Mouse (Mus musculus) adrenal gland, postnatal 36 days (tissue): ENCODE measurements around the gene Gm20604. TPM values are rescaled to one million over a fixed set of nuclear protein-coding genes. Genes with fewer than 3 reads are reported as not detected.
A peak's percentile ranks its signal among the peaks of the same experiment; 100 is the strongest.

Experiments
- DNase-seq, 2 experiments: peaks; one replicate each; pipeline ENCODE4 v3.0.0; 2021; ENCODE audit warnings: mixed read lengths in 1 of 2
- total RNA-seq, 2 experiments: library from RNA; stranded (reverse); gene quantifications; 2 replicates each; pipeline ENCODE4 v1.2.3; 2021

Gm20604 gene
- total RNA-seq, 2 experiments from 2014 or later = 6.6 to 8.2 TPM

DNA sequence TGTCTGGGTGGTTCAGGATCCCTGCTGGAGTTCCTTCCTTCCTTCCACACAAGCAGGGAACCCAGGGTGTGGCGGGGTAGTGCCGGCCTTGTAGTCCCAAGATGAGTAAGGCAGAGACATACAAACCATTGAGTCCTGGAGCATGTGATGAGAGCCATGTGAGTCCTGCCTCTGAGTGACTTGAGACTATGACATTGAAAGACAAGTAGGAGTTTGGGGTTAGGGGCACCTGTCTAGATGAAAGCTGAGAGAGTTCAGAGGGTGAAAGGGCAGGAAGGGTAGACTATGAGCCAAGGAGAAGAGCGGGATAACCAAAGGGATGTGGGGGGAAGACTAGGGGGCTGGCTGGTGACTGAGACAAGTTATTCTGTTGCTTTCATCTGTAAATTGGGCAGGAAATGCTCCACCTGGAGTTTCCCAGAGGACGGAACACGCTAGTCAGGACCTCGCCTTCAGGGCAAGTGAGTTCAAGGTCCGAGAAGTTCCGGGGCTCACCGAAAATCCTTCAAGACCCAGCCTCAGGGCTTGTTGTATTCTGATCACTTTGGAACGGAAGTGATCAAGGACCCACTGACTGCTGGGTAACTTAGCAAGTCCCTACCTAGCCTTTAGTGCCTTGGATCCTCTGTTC lies 51.5 kb downstream of the Gm20604 start:
- no peak for DNase-seq

DNA sequence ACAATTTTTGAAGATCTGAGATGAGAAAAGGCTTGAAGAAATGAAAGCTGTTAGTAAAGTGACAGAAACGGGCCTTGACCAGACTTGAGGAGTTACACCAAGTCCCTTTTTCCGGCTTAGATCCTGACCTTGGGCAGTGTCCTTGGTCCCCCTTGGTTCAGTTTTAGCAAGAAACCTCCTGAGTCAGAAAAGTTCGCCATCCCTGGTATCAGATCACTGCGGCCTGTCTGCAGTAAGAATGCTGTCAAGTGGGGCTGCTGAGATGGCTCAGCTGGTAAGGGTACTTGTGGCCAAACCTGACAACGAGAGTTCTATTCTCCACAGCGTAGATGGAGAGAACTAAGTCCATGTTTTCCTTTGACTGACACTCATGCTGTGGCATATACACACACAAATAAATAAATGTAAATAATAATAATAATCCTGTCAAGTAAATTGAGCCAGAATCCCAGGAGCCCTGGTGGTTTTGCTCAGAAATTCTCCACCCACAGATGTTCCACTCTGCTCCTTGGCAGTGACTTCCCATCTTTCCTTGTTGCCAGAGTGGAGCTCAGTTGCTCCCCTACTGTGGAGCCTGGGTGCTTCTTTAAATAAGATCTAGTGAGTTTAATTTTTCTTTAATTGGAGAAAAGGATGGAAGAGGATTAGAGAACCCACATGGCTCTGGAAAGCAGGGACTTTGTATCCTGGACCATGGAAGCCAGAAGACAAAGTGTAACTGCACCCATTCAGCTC lies 52.4 kb downstream of the Gm20604 start:
- DNase-seq = no peak

DNA sequence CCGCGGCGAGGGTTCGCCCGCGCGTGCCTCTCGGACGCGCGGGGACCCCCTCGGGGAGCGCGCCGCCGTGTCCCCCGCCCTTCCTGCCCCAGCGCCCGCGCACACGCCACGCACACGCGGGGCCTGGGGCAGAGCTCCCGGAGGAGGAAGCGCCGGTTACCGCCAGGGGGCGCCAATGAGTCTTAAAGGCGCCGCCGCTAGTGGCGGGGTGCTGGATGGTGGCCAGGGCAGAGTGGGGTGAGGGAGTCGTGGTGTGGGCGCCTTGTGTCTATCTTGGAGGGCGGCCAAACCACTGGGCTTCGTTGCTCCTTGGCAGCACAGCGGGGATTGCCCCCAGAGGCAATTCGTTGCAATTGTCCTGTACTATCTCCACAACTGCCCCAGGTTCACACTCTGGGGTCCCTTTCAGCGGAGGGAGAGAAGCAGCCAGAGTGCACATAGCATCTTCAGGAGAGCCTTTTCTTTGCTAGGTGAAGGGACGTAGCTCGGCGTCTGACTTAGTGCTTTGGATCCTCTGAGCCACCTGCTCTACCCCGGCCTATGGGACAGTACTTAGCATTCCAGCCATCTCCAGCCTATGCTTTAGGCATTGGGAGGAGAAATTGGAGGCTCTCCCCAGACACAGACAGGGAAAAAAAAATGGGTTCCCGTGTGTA lies 53.1 kb downstream of the Gm20604 start:
- DNase-seq = peak; percentile 89 to 94

DNA sequence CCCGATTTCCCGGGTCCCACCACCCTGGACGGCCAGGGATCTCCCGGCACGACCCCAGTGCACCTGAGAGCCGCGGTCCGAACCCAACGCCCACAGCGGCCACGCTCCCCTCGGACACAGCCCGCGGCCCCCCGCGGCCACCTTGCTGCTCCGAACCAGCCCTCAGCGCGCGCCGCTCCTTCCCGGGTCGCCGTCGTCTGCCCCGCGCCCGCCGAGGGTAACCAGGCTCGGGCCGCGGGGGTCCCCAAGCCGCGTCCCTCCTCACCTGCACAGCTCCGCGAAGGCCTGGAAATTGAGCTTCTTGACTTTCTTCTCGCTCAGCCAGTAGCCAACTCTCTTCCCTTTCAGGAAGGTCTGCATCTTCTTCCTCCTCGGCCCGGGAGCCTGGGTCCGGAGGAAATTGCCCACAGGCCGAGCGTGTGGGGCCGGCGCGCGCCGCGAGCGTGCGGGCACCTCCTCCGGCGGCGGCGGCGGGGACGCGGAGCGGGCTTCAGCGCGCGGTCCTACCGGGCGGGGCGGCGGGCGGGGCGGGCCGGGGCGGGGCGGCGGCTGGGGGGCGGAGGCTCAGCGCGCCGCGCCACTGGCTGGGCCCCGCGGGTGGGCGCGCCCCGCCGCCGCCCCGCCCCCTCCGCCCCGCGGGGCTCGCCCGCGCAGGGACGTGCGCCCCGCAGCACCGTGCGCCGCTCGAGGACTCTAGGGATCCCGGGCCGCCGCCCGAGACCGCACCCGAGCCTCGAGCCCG lies 53.8 kb downstream of the Gm20604 start, which contains the start of gene Itpk1:
Gene Itpk1 (minus strand): TSS at position 474 of the 742 bp plus-strand sequence.
- peak; percentile 70 to 84 for DNase-seq

DNA sequence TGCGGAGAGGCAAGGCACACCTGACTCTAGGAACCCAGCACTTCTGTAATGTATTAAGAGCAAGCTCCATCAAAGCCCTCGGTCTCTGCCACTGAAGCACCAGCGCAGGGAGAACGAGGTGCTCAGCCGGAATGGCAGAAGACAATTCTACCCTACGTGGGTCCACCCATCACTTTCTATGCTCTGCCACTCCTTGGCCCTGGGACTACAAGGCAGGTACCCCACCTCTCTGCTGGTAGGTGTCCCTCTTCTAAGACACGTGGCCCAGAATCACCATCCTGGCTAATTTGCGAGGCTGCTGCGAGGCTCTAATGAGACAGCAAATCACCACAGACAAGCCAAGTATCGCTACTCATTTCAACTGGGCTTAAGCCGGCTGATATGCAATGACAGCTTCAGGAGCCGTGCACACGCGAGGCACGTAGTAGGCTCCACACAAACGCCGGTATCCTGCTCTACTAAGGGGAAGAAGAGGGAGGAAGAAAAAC lies 54.5 kb downstream of the Gm20604 start:
- no peak for DNase-seq

DNA sequence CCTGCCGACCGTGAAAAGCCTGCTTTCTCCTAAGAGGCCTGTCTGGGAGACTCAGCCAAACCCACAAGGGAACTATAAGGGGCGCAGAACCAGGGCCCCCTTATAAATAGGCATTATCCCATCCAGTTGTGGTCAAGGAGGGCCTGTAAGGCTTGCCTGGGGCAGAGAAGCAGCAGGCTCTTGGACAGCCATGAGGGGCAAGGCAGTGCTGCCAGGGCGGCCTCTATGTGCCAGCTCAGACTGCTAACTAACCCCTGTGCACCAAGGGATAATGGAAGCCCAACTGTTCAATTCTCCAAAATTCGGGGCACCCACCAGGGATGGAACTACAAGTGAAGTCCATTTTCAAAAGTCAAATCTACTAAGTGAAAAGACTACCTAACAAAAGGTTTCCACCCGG lies 55.0 kb downstream of the Gm20604 start:
- no peak for DNase-seq

DNA sequence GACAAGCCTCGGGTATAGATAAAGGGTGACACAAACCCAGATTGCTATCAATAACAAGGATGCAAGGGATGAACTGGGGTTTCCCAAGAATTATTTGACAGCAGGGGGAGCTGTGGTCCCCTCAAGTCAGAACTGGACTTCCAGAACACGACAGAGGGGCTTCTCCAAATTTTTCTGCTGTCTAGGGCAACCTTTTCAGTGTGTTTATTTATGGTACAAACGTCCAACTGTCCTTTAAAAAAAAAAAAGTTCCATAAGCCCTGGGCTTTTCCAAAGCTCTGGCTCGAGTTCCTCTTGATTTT lies 55.4 kb downstream of the Gm20604 start:
- DNase-seq = peak in 1 of 2 experiments; percentile 60

DNA sequence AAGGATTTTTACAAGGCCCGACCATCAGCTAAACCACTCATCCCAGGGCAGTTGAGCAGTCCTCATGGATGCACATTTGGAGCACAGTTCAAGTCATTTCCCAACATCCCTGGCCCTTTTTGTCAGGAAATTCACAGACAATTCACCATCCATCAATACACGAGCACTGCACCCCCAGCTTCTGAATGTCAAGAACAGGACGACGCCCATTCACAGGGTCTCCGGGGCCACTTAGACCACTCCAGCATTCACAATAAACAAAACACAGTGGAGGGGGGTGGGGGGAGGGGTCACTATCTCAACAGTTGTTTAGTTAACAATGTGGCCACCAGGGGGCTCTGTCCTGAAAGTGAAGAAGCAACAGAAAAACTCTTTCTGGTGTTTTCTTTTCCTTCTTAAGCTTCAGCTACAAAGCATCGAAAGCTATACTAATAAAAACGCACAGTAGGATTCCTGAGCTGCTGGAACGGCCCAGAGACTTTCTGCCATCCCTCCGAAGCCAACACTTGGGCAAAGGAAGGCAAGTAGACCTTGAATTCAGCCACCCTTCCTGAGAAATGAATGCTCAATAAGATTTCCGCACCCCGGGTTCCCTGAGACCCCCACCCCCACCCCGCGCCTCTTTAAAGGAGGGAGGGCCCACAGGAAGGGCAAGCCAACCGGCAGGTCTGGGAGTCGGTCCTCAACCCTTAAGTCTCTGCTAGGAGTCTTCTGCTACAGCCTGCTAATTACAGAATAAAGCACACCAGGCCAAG lies 55.9 kb downstream of the Gm20604 start:
- DNase-seq = peak; percentile 80 to 90

DNA sequence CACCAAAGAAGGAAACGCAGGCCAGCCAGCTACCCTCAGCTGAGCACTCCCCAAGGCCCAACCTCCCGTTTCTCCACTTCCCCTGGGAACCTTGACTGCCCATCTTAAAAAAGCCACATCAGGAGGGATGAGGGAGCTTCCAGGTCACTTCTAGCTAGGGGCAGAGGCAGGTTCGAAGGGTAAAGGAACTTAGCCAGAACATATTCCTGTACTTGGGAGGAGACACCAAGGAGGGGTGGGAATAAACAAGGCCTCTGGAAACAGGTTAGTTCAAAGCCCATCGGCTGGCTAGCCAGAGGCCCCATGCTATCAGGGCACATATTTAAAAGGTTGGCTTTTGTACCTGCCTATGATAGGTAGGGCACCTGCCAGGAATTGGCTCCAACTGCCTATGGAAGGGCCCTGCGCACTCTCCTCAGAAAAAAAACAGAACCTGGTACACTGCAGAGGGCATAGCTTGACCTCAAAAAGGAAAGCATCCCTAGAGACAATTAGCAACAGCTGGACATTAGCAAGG lies 56.7 kb downstream of the Gm20604 start:
- no peak for DNase-seq

DNA sequence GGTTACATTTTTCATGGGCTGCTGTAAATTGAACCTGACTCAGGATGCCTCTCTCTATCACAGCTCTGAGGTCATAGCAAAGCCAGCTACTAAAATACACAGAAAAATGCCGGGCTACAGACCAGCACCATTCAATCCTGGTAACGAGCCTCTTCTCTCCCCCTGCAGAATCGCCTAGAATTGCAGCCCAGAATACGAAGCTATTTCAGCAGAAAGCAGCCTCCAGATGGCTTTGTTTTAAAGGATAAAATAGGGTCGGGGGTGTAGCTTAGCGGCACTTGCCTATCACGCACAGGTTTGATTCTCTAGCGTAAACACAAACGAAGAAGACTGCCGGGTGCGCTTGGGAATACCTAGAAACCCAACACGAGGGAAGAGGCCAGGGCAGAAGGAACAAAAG lies 58.0 kb downstream of the Gm20604 start:
- DNase-seq = no peak

DNA sequence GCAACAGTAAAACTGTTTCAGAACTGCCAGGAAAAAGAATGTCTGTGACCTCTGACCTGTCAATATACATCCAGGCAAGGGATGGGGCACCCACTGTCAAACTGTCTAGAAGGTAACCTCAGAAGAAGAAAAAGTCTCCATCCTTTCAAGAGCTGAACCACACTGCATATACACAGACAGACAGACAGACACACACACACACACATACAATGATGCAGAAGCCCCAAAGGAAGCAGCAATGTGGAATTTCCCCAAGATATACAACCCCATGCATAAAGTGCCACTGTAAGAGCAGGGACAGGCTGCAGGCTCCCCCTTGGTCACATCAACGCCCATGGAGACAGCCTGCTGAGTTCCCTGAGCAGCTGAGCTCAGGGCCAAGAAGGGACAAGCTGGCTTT lies 59.3 kb downstream of the Gm20604 start:
- DNase-seq = no peak

DNA sequence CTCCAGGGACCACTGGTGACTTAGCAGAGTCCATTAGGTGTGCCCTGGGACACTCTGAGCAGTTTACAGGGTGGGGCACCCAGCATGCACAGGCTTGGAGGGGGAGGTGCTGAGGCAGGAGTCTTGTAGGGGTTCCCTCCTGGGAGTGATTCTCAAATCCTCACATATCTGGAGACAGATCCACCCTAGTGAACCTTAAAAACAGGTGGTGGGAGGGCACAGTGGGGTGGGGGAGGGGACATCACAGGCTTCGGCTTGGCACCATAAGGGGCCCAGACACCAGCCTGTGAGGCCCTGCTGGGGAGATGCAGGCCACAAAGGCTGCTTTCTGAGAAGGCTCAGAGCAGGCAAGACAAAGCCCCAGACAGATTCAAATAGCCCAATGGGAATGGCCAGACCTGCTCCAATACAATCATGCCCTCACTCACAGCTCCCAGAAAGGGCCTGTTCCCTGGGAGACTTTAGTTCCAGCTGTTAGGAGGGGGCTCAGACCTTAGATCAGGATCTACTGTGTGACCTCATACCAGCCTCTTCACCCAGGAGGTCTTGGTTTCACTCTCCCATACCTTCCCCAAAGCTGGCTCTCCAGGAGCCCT lies 60.3 kb downstream of the Gm20604 start:
- no peak for DNase-seq

DNA sequence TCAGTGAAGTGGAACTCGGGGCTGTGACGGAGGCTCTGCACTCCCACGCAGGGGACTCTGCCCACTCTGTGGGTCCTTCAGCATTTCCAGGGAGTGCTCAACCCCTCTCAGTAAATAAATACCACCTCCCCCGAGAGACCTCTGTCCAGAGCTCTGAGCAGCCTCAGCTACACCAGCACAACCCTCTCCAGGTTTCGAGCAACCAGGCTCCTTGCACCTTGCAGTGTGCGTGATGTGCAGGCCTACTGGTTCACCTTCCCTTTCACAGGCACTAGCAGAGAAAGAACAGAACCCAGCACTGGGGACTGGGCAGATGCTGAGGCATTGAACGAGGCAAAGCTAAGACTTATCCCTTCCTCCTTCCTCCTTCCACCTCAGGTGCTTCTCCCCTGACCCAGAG lies 61.1 kb downstream of the Gm20604 start:
- no peak for DNase-seq

DNA sequence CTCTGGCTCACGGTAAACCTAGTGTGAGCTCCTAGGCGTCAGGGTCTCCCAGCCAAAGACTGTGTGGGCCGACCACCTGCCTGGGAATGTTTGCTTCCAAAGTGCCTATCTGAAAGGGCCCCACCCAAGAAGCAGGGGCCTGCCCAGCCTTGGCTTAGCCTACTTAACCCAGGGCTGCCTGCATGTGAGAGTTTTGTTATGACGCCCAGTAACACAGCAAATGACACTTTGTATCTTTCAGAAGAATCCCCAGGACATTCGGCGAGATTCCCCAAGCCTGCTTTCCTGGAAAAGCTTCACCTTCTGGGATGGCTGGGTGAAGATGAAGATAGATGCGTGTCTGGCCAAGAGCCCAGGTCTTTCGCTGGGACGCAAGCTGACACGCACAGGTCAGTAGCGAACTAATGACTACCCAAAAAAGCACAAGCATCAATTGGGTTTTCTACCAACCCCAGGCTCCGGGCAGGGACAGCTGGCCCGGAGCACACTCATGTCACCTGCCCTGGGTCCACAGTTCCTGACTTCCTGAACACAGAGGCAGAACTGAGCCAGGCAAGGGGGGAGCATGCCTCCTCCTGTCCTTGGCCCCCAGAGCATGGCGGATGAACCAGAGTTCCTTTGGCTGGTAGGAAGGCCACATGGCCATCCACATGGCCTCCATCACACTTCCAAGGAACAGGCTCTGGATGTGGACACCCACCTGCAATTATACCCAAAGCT lies 61.7 kb downstream of the Gm20604 start:
- no peak for DNase-seq

DNA sequence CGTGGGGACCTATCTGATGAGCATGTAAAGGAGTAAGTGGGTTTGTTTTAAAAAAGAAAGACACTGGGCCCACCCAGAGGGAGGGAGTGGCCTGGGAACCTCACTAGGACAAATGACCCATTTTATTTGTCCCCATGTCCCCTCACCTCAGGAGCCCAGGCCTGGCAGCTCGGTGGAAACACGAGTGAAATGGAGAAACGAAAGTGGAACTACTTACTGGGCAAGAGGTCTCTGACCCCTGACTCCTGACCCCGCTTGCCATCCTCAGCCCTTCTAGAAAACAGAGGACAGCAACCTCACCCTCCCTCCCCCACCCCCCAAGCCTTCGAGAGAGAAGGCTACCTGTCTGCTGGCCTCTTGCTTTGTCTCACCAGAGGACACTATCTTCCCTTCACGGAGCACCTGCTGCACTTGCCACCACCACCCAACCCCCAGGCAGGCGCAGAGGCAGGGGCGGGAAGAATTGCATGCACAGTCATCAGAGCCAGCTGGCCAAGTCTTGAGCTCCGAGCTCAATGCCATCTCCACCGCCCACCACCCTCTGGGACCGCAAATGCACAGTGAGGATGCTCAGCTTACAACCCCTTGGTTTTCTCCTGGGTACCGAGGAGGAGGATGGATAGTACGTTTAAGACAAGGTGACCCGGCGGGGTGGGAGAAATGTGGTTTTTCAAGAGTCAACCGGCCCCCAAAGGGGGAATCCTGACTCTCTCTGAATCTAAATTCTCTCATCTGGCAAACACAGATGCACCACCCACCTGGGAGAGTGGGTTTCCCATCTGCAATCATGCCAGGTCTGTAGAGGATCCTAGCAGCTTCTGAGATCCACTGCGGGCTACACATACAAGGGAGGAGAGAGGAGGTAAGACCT lies 62.9 kb downstream of the Gm20604 start:
- no peak for DNase-seq

DNA sequence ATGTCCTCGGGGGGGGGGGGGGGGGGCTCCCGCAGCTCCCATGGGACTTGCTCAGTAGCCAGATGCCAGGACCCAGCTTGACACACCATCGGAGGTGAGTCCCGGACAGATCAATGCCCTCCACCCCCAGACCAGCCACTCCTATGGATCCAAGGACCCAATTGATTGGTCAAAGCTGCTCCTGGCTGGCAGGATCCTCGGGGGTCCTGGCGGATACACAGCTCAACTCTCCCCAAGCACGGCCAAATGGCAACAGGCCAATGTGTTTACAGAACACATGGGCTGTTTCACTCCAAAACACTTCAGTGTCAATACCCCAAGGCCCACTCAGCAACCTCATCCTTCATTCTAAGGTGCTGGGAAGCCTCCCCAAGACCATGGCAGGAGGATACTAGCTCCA lies 66.7 kb downstream of the Gm20604 start:
- no peak for DNase-seq
